Mouse (Mus musculus): ENCODE data around the gene Rhox3f.
"Not testable (repeated sequence)": the region's sequence is repeated elsewhere in the genome, so short reads cannot be mapped to it uniquely, and the experiment has no call there.

DNA sequence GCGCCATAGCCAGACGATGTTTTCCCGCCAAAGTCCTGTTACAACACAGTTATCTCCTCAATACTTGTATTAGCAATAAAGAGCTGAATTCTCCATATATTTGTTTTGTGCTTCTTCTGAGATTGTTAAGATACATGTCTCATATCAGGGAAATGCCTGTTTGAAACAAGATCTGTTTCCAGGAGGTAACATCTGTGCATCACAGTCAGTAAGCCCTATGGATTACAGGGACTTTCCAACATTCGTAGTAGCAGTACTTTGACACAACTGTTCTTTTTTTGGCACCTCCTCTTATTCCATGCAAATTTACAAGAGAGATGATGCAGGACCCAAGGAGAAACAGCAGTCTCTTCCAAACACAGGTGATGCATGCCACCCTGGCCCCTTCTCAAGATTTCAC is 39.1 kb upstream of the Rhox3f start, which contains the start of gene Rhox3e:
- TF ChIP-seq FLI1 (IDR thresholded peaks at IDR 0.05; ENCODE audit: low read length); GATA1 (IDR thresholded peaks at IDR 0.05; ENCODE audit: borderline replicate concordance, low read length): not testable (repeated sequence)

Measured in megakaryocyte, embryonic 14.5 days (primary cell).